Mouse (Mus musculus) adrenal gland, postnatal 10 days (tissue): ENCODE results near the gene L3hypdh. TPM values are rescaled to one million over a fixed set of nuclear protein-coding genes. Genes with fewer than 3 reads are reported as not detected.
"Not testable (repeated sequence)": the region's sequence is repeated elsewhere in the genome, so short reads cannot be mapped to it uniquely, and the experiment has no call there.

Source experiments
- DNase-seq: peaks from one replicate; pipeline ENCODE4 v3.0.0; 2021; ENCODE audit warnings: mixed read lengths
- microRNA-seq: library from miRNA; unstranded; fragments of <30 nt; microRNA quantifications from one replicate; pipeline ENCODE4 v1.2.0, GENCODE M21; 2021
- total RNA-seq, 2 experiments: library from RNA; stranded (reverse); gene quantifications; 2 replicates each; pipeline ENCODE4 v1.2.3; 2021

L3hypdh gene
- total RNA-seq, 2 experiments from 2014 or later: 31.0 to 37.3 TPM

- no peak for DNase-seq
Observed at GRCm38 (mm10) chr12:72053851-72054250, 31.4 kb downstream of the L3hypdh start.

GRCm38 (mm10) chr12:72053303-72053702 lies 31.9 kb downstream of the L3hypdh start:
- peak; percentile 16 for DNase-seq

GRCm38 (mm10) chr12:72052571-72052970 lies 32.7 kb downstream of the L3hypdh start:
- DNase-seq: no peak

- no peak for DNase-seq
Observed at GRCm38 (mm10) chr12:72050821-72051220, 34.4 kb downstream of the L3hypdh start.

GRCm38 (mm10) chr12:72050156-72050555 lies 35.1 kb downstream of the L3hypdh start:
- not testable (repeated sequence) for DNase-seq

GRCm38 (mm10) chr12:72047513-72047912 lies 37.7 kb downstream of the L3hypdh start:
- no peak for DNase-seq

- DNase-seq: no peak
Observed at GRCm38 (mm10) chr12:72041238-72041637, 44.0 kb downstream of the L3hypdh start.

GRCm38 (mm10) chr12:72039501-72039900 lies 45.7 kb downstream of the L3hypdh start:
- DNase-seq: no peak

GRCm38 (mm10) chr12:72038866-72039265 lies 46.4 kb downstream of the L3hypdh start:
- DNase-seq: no peak

- no peak for DNase-seq
Observed at GRCm38 (mm10) chr12:72037049-72037448, 48.2 kb downstream of the L3hypdh start.

GRCm38 (mm10) chr12:72036097-72036661 lies 49.1 kb downstream of the L3hypdh start:
- DNase-seq: no peak

GRCm38 (mm10) chr12:72031794-72032193 lies 53.4 kb downstream of the L3hypdh start:
- no peak for DNase-seq

GRCm38 (mm10) chr12:72031171-72031570 lies 54.1 kb downstream of the L3hypdh start:
- DNase-seq: no peak

GRCm38 (mm10) chr12:72025275-72025795 lies 59.9 kb downstream of the L3hypdh start:
- DNase-seq: no peak

GRCm38 (mm10) chr12:72023572-72023971 lies 61.7 kb downstream of the L3hypdh start:
- DNase-seq: no peak

Small RNA genes lying within 50 kb of the gene (microRNA-seq; reads per million reads assigned to microRNA genes)
- not detected for gene Gm24466

Other genes starting within 250 kb of the L3hypdh start
- gene Gpr135, start 14.3 kb downstream of the L3hypdh start, total RNA-seq: 1 to 10 TPM; 4.5 to 4.8 TPM
- 10 to 100 TPM; 39.6 to 42.9 TPM for gene Jkamp, start 150 bp upstream of the L3hypdh start, total RNA-seq
- gene Ccdc175, start 99.6 kb upstream of the L3hypdh start, total RNA-seq: not detected